Mouse (Mus musculus): Measurements from ENCODE around the gene Wdr61.

GRCm38 (mm10) chr9:54722156-54722555, 12.2 kb downstream of the Wdr61 start:
- TF ChIP-seq CTCF (IDR thresholded peaks at IDR 0.05; ENCODE audit: low read depth) (no peak), EP300 (IDR thresholded peaks at IDR 0.05; ENCODE audit: low read depth) (no peak)

Measured in liver, embryonic 14.5 days (tissue).